Mouse (Mus musculus): Measurements from ENCODE around the gene Asphd1. TPM values are rescaled to one million over a fixed set of nuclear protein-coding genes. Genes with fewer than 3 reads are reported as not detected.
A peak's percentile ranks its signal among the peaks of the same experiment; 100 is the strongest.

Asphd1 gene
- total and polyA plus RNA-seq, 3 experiments = 0.08 TPM; not detected in 2

DNA sequence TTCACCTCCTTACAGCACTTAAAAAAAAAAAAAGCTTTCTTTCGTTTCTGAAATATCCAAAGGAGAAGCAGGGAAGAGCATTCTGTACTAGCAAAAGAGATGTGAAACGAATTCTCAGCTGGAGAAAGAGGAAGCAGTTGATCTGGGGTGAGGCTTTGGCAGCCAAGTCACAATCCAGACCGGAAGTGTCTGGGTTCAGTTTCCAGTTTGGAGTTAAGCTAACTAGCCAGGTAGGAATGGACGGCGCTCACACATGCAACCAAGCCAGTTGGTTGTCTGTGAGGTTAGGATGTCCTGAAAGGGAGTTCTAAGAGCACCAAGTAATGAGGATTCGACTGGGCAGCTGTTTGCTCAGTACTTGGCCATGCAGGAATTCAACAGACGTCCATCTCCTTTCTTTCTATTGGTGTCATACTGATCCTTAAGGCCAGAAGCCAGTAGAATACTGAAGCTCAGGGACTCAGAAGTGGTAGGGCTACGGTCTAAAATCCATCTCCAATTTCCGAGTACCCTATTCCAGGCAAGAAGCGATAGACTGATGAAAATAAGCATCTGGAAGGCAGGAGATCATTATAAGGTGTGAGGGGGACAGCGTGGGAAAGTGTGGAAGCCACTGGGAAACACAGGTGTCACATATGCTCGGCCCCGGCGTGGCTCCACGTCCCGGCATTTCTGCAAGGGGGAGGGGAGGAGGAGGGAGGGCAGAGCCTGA lies 51.8 kb downstream of the Asphd1 start:
- TF ChIP-seq EP300 (IDR thresholded peaks at IDR 0.05; ENCODE audit: insufficient read depth, low read depth, low read length) = peak; percentile 20; the same call in 1 of the 2 replicates
- no peak for TF ChIP-seq CTCF (IDR thresholded peaks at IDR 0.05)
- TF ChIP-seq POLR2A (IDR thresholded peaks at IDR 0.05; ENCODE audit: insufficient read depth, low read depth, low read length) = peak; percentile 70
- Histone ChIP-seq H3K9ac (ENCODE audit: low read depth, low read length) (peak overlapping the region; percentile 91), H3K79me2 (replicated peaks; ENCODE audit: control insufficient read depth, insufficient read depth, low read length) (no peaks in the 10 kb centered on the region), H3K4me1 (ENCODE audit: control insufficient read depth, insufficient read depth, low read length) (peaks cover 8% of the 10 kb centered on the region), H3K27me3 (ENCODE audit: control insufficient read depth, insufficient read depth, low read length) (no peaks in the 10 kb centered on the region), H3K27ac (peak overlapping the region; percentile 97), H3K36me3 (ENCODE audit: control insufficient read depth, insufficient read depth, low read length) (no peaks in the 10 kb centered on the region; the same call in none of the 2 replicates), H3K4me3 (peak overlapping the region; percentile 75)
- peak; percentile 60 to 66 for DNase-seq
- intact Hi-C loops (cut with DNase I) = loop anchor here (1.0 to 5.0 kb wide), 4 partner anchors 12 to 130 kb away; partner anchors contain the start of genes Hirip3, Ino80e, Kctd13 and Maz
- WGBS = 8% methylated on average over 16 of the region's 16 CpGs

DNA sequence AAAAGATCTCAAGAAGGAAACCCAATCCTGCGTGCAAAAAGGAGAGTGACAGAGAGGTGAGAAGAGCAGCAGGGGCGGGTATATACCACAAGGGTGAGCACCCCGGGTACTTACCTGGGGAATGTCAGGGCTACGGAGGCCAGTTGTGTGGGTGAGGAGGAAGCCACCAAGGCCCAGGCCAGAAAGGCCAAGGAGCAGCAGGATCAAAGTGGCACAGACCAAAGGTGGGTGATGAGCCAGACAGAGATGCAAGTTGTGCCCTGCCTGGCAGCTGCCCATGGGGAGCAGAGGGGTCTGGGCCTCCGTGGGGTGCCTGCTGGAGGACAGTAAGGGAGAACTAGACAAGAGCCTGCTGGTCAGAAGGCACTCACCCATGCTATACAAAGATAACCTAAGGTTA lies 52.5 kb downstream of the Asphd1 start:
- DNase-seq = peak in 1 of 2 experiments; percentile 38
- 82% methylated on average over 5 of the region's 5 CpGs for whole genome bisulfite sequencing
- Histone ChIP-seq H3K79me2 (replicated peaks; ENCODE audit: control insufficient read depth, insufficient read depth, low read length) (no peaks in the 10 kb centered on the region), H3K27me3 (ENCODE audit: control insufficient read depth, insufficient read depth, low read length) (no peaks in the 10 kb centered on the region), H3K4me1 (ENCODE audit: control insufficient read depth, insufficient read depth, low read length) (peaks cover 8% of the 10 kb centered on the region), H3K9ac (ENCODE audit: low read depth, low read length) (peak overlapping the region; percentile 17), H3K27ac (peak overlapping the region; percentile 97), H3K4me3 (peak overlapping the region; percentile 75; the same call in 1 of the 2 replicates), H3K36me3 (ENCODE audit: control insufficient read depth, insufficient read depth, low read length) (no peaks in the 10 kb centered on the region; the same call in none of the 2 replicates)
- intact Hi-C loops (cut with DNase I) = loop anchor here (5.0 kb wide), 2 partner anchors 35 to 130 kb away; partner anchors contain the start of genes Hirip3, Ino80e and Maz
- TF ChIP-seq CTCF (IDR thresholded peaks at IDR 0.05) = no peak
- no peak for TF ChIP-seq EP300 (IDR thresholded peaks at IDR 0.05; ENCODE audit: insufficient read depth, low read depth, low read length)
- TF ChIP-seq POLR2A (IDR thresholded peaks at IDR 0.05; ENCODE audit: insufficient read depth, low read depth, low read length) = no peak

Other genes with a start within 250 kb of the Asphd1 start
- gene Coro1a, start 241.8 kb downstream of the Asphd1 start, total RNA-seq (2021) = 10 to 100 TPM in 1 of 2 experiments, 1 to 10 TPM in 1; 9.8 to 12.1 TPM
- gene Coro1a, start 241.8 kb downstream of the Asphd1 start, polyA plus RNA-seq (2012; rRNA removed) = 22.2 and 33.7 TPM in 2 replicates
- 10 to 100 TPM; 45.9 to 53.1 TPM for gene Mapk3, start 190.0 kb downstream of the Asphd1 start, total RNA-seq (2021)
- gene Mapk3, start 190.0 kb downstream of the Asphd1 start, polyA plus RNA-seq (2012; rRNA removed) = 111 and 120 TPM in 2 replicates
- 1 to 10 TPM; 1.3 TPM for gene Gdpd3, start 183.2 kb downstream of the Asphd1 start, total RNA-seq (2021)
- gene Gdpd3, start 183.2 kb downstream of the Asphd1 start, polyA plus RNA-seq (2012; rRNA removed) = 4.3 and 75.7 TPM in 2 replicates
- 10 to 100 TPM; 60.2 to 89.9 TPM for gene Ypel3, start 172.6 kb downstream of the Asphd1 start, total RNA-seq (2021)
- gene Ypel3, start 172.6 kb downstream of the Asphd1 start, polyA plus RNA-seq (2012; rRNA removed) = 115 and 144 TPM in 2 replicates
- gene Tbx6, start 168.1 kb downstream of the Asphd1 start, total RNA-seq (2021) = under 1 TPM; 0.44 to 0.66 TPM
- gene Tbx6, start 168.1 kb downstream of the Asphd1 start, polyA plus RNA-seq (2012; rRNA removed) = 2.3 and 2.9 TPM in 2 replicates
- 10 to 100 TPM; 31.8 to 31.9 TPM for gene Ppp4c, start 157.1 kb downstream of the Asphd1 start, total RNA-seq (2021)
- gene Ppp4c, start 157.1 kb downstream of the Asphd1 start, polyA plus RNA-seq (2012; rRNA removed) = 65.6 and 99.5 TPM in 2 replicates
- 1 to 10 TPM; 7.4 to 8.8 TPM for gene Fam57b, start 151.9 kb downstream of the Asphd1 start, total RNA-seq (2021)
- 9.0 and 12.8 TPM in 2 replicates for gene Fam57b, start 151.9 kb downstream of the Asphd1 start, polyA plus RNA-seq (2012; rRNA removed)
- not detected for gene 4930451I11Rik, start 117.9 kb downstream of the Asphd1 start, total RNA-seq (2021)
- gene 4930451I11Rik, start 117.9 kb downstream of the Asphd1 start, polyA plus RNA-seq (2012; rRNA removed) = not detected in 2 replicates
- not detected for gene Doc2a, start 102.2 kb downstream of the Asphd1 start, total RNA-seq (2021)
- not detected in 2 replicates for gene Doc2a, start 102.2 kb downstream of the Asphd1 start, polyA plus RNA-seq (2012; rRNA removed)
- gene Hirip3, start 87.6 kb downstream of the Asphd1 start, total RNA-seq (2021) = 1 to 10 TPM; 5.7 to 6.3 TPM
- 3.6 and 4.4 TPM in 2 replicates for gene Hirip3, start 87.6 kb downstream of the Asphd1 start, polyA plus RNA-seq (2012; rRNA removed)
- gene Ino80e, start 87.2 kb downstream of the Asphd1 start, total RNA-seq (2021) = 10 to 100 TPM; 16.8 to 18.3 TPM
- 25.9 and 29.6 TPM in 2 replicates for gene Ino80e, start 87.2 kb downstream of the Asphd1 start, polyA plus RNA-seq (2012; rRNA removed)
- gene Taok2, start 64.9 kb downstream of the Asphd1 start, total RNA-seq (2021) = 10 to 100 TPM; 37.4 to 39.8 TPM
- 43.1 and 44.7 TPM in 2 replicates for gene Taok2, start 64.9 kb downstream of the Asphd1 start, polyA plus RNA-seq (2012; rRNA removed)
- 10 to 100 TPM in 1 of 2 experiments, 1 to 10 TPM in 1; 8.6 to 12.0 TPM for gene Tmem219, start 26.7 kb downstream of the Asphd1 start, total RNA-seq (2021)
- gene Tmem219, start 26.7 kb downstream of the Asphd1 start, polyA plus RNA-seq (2012; rRNA removed) = 27.1 and 33.6 TPM in 2 replicates
- gene Kctd13, start 20.7 kb downstream of the Asphd1 start, total RNA-seq (2021) = 1 to 10 TPM; 6.7 TPM
- 12.7 and 13.7 TPM in 2 replicates for gene Kctd13, start 20.7 kb downstream of the Asphd1 start, polyA plus RNA-seq (2012; rRNA removed)
- gene Sez6l2, start 981 bp upstream of the Asphd1 start, total RNA-seq (2021) = 1 to 10 TPM; 5.6 to 6.1 TPM
- gene Sez6l2, start 981 bp upstream of the Asphd1 start, polyA plus RNA-seq (2012; rRNA removed) = 5.0 and 5.4 TPM in 2 replicates
- gene Cdipt, start 26.3 kb upstream of the Asphd1 start, total RNA-seq (2021) = 10 to 100 TPM; 44.4 to 45.9 TPM
- gene Cdipt, start 26.3 kb upstream of the Asphd1 start, polyA plus RNA-seq (2012; rRNA removed) = 133 and 170 TPM in 2 replicates
- gene Cdiptos, start 26.5 kb upstream of the Asphd1 start, total RNA-seq (2021) = under 1 TPM in 1 of 2 experiments, not detected in 1; 0.39 TPM
- 2.0 and 2.5 TPM in 2 replicates for gene Cdiptos, start 26.5 kb upstream of the Asphd1 start, polyA plus RNA-seq (2012; rRNA removed)
- 10 to 100 TPM; 50.4 to 59.1 TPM for gene Mvp, start 65.0 kb upstream of the Asphd1 start, total RNA-seq (2021)
- 48.8 and 50.7 TPM in 2 replicates for gene Mvp, start 65.0 kb upstream of the Asphd1 start, polyA plus RNA-seq (2012; rRNA removed)
- gene Pagr1b, start 66.9 kb upstream of the Asphd1 start, total RNA-seq (2021) = not detected
- not detected in 2 replicates for gene Pagr1b, start 66.9 kb upstream of the Asphd1 start, polyA plus RNA-seq (2012; rRNA removed)
- 10 to 100 TPM; 12.8 to 21.4 TPM for gene Pagr1a, start 67.8 kb upstream of the Asphd1 start, total RNA-seq (2021)
- gene Pagr1a, start 67.8 kb upstream of the Asphd1 start, polyA plus RNA-seq (2012; rRNA removed) = 3.6 and 4.3 TPM in 2 replicates
- gene Gm42742, start 71.5 kb upstream of the Asphd1 start, total RNA-seq (2021) = 10 to 100 TPM; 15.9 to 25.8 TPM
- gene Gm42742, start 71.5 kb upstream of the Asphd1 start, polyA plus RNA-seq (2012; rRNA removed) = 21.7 and 24.3 TPM in 2 replicates
- under 1 TPM; 0.63 to 0.77 TPM for gene Prrt2, start 71.6 kb upstream of the Asphd1 start, total RNA-seq (2021)
- 5.7 and 8.0 TPM in 2 replicates for gene Prrt2, start 71.6 kb upstream of the Asphd1 start, polyA plus RNA-seq (2012; rRNA removed)
- 10 to 100 TPM; 56.5 to 59.8 TPM for gene Maz, start 77.5 kb upstream of the Asphd1 start, total RNA-seq (2021)
- 53.7 and 57.1 TPM in 2 replicates for gene Maz, start 77.5 kb upstream of the Asphd1 start, polyA plus RNA-seq (2012; rRNA removed)
- gene Kif22, start 92.9 kb upstream of the Asphd1 start, total RNA-seq (2021) = under 1 TPM; 0.65 to 0.84 TPM
- 0.39 and 0.59 TPM in 2 replicates for gene Kif22, start 92.9 kb upstream of the Asphd1 start, polyA plus RNA-seq (2012; rRNA removed)
- not detected for gene Zg16, start 137.7 kb upstream of the Asphd1 start, total RNA-seq (2021)
- not detected in 2 replicates for gene Zg16, start 137.7 kb upstream of the Asphd1 start, polyA plus RNA-seq (2012; rRNA removed)
- gene AI467606, start 141.8 kb upstream of the Asphd1 start, total RNA-seq (2021) = 1 to 10 TPM; 1.5 to 2.1 TPM
- gene AI467606, start 141.8 kb upstream of the Asphd1 start, polyA plus RNA-seq (2012; rRNA removed) = 2.7 and 4.7 TPM in 2 replicates
- gene Qprt, start 172.6 kb upstream of the Asphd1 start, total RNA-seq (2021) = not detected
- 0.25 and 0.32 TPM in 2 replicates for gene Qprt, start 172.6 kb upstream of the Asphd1 start, polyA plus RNA-seq (2012; rRNA removed)
- under 1 TPM; 0.78 to 0.80 TPM for gene Spn, start 188.2 kb upstream of the Asphd1 start, total RNA-seq (2021)
- 1.1 and 2.9 TPM in 2 replicates for gene Spn, start 188.2 kb upstream of the Asphd1 start, polyA plus RNA-seq (2012; rRNA removed)
- 10 to 100 TPM; 33.4 to 35.2 TPM for gene Cd2bp2, start 246.5 kb upstream of the Asphd1 start, total RNA-seq (2021)
- 18.2 and 26.9 TPM in 2 replicates for gene Cd2bp2, start 246.5 kb upstream of the Asphd1 start, polyA plus RNA-seq (2012; rRNA removed)